Mouse (Mus musculus): ENCODE measurements at regions not wholly inside any gene's neighbourhood (a gene's known extent, or its start where the extent isn't known, plus 50 kb on each side); places are given as distances from the start of the nearest gene placed in this dataset.

DNA sequence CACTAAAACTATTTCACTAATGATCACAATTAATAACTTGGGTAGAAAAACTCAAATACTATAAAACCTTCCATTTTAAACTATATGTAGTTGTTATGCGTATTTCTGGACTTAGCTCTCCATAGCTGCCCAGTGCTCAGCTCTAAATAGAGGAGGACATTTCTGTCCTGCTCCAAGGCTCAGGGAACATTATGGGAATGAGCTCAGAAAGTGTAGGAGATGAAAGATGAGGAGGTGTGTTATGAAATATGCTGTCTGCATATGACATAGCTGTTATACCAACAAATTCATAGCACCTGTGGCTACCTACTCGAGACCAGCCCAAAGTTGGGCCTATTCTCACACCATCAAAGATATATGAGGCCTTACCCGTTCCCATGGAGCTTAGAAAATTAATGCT is 106.3 kb downstream of the Aldh8a1 start:
- DNase-seq = no peak

DNA sequence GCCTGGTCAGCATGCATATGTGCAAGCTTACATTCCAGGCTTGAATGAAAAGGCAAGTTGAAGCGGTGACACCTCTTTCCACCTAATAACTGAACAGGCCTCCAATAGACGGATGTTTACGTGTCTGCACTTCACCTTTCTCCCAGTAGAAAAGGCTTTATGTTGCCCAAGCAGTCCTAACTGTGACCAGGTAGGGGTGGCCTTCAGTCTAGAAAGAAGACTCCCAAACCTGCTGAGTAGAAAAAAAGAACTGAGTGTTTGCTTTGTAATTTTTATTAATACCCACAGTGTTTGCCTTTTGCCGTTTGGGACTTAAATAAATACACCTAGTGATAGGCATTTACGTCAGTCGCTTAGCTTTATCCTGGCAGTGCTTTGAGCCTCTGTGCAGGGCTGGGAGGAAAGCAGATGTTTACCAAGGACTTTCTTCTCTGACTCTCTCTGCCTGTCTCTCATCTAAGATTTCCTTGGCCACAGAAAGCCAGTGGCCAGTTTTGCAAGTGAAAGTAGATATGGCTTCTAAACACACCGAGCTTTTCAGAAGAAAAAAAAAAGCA is 104.5 kb upstream of the 1700020N01Rik start:
- DNase-seq = no peak

DNA sequence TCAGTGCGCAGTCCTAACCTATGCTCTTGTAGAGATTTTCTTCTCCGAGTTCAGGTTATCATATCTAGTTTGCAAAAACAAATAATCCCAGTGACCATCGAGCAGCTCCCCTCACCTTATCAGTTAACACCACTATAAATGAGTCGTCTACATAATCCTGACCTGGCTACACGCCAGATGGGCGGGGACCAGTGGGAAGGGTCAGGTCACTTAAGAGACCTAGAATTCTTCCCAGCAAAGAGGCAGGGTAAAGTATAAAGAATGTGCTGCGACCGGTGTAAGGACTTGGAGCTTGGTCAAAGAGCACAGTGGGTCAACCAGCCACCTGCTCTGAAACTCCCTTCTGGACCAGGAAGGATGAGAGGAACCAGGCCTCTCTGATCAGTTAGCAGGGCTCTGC is 102.0 kb upstream of the 1700020N01Rik start:
- DNase-seq = peak; percentile 71 to 75

DNA sequence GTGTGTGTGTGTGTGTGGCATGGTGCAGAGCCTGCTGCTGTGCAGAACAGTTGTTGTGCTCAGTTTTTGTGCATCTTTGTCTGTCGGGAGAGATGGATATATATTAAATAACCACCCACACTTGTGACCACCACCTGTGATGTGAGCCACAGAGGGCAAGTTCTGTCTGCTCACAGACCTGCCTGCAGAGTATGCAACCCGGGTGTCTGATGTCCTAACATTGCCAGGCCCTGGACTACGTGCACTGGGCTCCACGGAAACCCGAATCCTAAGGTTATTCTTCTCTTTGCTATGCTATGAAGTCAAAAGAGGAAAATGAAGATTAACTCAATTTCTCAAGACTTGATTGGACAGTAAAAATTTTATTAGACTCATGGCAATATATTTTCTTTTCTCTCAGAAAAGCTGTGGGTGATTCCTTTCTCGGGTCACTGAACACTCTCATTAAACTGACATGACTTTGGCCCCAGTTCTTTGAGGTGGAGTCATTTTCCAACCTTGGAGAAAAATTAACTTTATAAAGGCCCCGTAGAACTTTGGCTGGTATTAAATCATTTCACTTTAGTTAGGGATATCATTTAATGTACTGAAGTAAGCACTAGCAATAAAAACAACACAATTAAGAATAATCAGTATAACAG is 100.6 kb upstream of the 1700020N01Rik start:
- DNase-seq = peak; percentile 31 to 71

DNA sequence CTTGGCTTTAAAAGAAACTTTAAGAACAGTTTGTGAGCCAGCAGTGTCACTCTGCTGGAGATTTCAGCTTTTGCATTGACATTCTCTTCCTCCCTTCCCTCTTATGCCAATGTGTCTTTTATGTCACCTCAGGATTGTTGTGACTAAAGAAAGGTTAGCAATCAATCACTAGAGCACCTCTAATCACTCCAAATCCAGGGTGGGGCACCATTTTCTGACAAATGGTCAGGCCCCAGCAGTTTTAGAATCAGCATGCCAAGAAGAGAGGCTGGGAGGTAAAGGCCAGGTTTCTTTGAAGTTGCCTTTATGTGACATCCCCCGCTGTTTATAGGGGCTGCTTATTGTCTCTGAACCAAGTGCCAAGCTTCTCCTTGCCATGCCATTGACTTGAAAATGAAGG is 98.4 kb upstream of the 1700020N01Rik start:
- no peak for DNase-seq

DNA sequence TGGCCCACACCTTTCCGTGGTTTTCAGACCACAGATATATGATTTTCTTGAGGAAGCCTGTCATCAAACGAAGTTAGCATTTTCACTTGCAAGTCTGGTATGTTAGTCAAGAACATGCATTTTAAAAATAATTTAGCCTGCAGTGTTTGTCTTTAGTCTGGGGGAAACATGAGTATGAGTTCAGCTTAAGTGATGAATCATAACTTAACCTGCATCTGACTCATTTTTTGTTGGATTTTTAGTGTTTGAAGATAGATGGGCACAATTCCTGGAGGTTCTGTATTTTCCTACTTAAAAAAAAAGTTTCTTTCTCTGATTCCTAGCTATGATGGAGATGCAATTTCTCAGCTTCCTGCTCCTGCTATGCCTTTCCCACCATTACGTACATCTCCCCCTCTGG is 95.8 kb upstream of the 1700020N01Rik start:
- no peak for DNase-seq

DNA sequence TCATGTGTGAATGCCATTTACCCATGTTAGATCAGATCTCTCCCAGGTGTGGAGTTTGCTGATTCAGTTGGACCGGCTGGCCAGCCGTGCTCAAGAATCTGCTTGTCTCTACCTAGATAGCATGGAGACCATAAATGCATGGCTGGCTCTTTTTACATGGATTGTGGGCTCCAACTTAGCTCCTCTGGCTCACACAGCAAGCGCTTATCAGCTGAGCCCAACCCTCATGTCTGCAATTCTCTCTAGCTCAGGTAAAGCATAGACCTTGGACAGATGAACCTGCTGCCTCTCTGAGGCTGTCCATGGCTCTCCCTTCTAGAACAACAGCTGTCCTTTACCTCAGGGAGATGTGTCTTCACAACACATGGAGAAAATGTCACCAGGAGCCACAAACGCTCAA is 94.8 kb upstream of the 1700020N01Rik start:
- DNase-seq = no peak

DNA sequence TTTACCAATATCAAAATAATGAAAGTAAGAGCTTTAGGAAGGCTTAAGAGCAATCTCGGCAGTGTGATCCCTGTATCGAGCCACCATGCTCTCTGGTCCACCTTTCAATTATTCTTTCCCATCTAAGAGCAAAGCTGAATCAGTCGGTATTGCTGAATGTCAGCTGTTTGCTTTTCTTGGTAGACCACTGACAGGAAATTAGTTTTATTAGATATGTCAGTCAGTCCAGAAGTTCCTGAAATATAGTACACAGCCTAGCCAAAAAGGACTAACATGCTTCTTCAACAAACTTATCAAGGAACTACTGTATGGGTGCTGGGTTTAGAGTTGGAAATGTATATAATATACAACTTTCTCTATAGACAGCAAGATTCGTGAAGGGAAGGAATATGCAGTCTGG is 91.3 kb upstream of the 1700020N01Rik start:
- DNase-seq = no peak

DNA sequence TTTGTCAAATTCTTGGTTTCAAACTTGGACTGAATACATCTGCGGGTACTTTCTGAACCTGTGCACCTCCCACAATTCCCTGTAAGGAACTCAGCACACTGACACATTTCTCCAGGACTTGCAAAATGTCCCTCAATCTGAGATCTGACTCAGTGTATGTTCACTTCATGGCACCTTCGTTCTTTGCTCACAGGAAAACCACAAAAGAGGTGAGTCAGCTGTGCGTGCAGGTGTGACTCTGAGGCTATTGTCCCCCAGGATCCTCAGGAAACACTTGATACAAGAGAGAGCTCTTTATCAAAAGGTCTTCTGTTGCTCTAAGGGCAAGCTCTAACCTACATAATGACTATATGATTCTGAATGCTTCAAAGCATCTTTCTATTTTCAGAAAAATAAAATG is 88.5 kb upstream of the 1700020N01Rik start:
- DNase-seq = no peak

DNA sequence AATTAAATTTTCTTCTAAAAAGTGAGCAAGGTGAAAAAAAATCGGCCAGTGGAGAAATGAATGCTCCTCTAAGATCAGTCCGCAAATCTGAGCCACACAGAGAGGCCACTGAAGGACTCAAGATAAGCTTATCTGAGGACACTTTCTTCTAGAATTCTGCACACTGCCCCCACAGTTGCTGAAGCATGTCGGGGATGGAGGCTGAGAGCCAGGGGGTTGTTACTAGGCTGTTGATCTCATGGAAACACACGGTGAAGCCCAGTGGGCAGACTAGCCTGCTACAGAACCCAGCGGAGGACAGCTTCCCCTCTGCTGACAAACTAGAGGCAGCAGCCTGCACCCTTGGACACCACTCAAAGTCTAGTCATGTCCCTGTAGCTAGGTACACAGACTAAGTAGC is 81.6 kb upstream of the 1700020N01Rik start:
- no peak for DNase-seq

DNA sequence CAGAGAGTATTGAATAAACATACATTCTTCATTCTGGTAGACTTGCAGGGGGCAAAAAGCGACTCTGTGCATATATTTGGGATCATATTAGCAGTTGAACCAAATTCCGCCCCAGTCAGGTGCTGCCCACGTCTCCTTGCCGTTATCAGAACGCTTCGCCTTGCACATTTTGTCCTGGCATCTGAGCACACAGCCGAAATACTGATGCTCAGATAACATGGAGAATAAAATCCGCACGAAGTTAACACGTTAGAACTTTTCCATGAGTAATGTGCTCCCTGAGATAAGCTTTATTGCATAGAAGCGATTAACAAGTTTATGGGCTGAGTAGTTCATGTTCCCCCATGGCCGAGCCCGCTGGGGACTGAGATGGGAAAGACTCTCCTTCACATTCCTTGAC is 80.5 kb upstream of the 1700020N01Rik start:
- no peak for DNase-seq

DNA sequence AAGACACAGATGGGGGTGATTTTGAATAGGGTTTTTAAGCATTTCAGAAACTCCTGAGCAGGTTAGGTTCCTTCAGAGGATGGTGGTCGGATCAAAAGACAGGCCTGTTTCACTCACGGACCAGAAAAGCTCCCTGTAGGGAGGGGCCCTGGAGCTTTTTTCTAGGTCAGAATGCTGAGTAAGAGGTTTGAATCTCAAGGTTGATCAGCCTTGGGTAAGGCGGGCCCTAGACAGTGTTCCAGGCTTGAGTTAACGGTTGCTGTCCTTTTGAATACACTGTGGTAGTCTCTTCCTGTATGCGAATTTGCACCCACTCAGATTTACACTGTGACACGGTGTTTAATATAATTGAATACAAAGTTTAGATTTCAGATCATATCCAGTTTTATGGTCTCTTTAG is 75.2 kb upstream of the 1700020N01Rik start:
- DNase-seq = no peak

DNA sequence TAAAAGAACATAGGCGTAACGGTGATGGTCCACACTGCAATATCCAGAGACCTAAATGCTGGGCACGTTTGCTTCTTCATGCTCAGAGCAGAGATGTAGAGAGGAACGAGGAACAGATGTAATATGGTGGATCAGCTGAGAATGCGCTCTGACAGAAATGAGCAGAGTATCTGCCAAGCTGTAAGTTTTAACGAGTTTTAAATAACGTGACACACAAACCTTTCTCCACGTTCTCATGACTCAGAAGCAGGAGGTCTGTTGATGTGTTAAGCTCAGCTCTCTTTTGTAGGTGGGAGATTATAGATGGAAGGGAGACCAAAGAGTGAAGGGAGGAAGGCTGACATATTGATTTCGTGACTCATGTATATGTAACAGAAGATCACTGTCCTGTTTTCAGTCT is 72.1 kb upstream of the 1700020N01Rik start:
- DNase-seq = no peak

DNA sequence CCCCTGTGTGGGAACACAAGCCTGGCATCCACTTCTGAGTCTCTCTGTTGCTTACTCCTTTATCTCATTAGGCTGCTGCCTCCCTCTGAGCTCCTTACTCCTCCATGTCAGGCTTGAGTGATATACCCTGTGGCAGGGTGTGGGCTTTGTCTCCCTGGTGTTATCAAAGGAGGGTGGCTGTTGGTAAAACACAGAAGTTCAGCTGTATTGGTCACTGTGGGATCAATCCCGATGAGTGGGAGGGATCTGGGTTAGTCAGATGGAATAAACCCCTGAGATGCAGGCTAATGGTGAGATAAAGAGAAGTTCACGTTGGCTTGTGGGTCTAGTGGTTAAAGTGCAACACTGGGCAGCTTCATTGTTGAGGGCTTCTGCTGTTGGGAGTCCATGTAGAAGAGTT is 67.4 kb upstream of the 1700020N01Rik start:
- no peak for DNase-seq

DNA sequence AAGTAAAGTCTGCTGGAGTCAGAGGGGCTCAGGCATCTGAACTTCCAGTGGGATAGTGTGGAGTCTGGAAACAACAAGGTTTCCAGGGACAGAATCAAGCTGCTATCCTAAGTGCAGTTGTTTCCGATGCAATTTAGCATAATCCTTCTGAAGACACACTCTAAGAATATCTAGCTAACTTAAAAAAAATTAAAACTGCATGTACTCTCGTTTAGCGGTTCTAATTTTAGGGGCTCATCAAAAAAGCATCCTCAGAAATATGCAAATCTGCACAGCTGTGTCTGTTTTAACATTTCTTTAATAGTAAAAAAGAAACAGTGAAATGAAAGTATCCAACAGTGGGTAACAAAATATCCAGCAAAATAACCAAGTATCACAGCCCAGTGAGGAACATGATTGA is 64.5 kb upstream of the 1700020N01Rik start:
- DNase-seq = no peak

DNA sequence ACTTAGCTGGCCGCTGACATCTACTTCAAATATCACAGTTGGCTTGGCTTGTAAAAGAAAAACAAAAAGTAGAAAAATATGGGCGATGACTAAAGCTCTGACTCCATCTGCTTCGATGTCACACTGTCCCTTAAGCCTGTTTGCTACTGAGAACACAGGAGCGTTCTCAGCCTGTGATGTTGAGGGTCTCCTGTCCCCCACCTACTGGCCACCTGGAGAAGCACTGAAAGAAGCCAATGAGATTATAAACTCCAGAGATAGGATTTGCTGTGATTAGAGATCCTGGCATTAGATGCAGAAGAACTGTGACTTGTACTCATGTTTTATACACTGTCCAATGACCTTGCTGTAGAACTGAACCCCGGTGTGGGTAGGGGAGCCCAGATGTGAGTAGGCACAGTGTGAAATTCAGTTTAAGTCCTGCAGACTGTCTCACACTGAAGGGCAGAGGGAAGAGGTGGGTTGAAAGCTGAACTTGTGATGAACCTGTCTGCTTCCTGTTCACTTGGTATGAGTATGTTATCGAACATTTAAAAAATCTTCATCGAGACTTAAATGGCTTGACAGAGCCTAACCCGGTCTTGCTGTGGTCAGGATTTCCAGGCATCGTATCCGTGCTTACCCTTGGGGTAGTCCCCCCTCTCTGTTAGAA is 63.7 kb upstream of the 1700020N01Rik start:
- no peak for DNase-seq

DNA sequence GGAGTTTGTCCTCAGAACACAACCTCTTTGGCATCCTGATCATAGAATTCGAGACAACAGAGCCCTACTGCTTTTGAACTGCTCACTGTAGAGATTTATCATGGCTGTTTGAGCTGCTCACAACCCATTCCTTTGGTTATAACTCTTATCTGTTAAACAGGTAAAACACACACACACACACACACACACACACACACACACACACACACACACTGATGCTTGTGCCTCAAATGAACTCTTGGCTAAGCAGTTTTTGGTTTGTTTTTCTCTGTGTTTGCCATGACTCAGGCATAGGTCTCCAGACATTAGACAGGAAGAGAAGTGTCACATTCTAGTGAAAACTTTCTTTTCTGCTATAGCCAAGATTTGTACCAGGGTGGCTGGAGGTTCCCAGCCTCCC is 60.8 kb upstream of the 1700020N01Rik start:
- DNase-seq = no peak

DNA sequence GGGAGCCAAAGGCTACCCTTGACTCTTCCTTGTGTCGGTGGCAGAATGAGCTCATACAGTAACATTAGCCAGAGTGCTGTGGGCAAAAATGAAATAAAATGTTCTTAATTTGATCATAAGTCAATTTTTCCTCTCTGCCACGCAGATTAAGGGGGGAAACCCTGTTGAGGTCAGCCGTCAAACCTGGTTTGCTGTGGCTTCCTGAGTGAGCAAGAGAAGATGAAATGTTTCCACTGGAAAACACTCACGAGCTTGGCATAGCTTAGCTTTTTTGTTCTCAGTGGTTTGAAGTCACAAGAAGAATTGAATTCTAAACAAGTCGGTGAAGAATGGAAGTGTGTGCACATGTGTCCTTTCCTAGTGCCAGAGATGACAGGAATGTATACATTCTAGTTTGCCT is 57.3 kb upstream of the 1700020N01Rik start:
- no peak for DNase-seq

DNA sequence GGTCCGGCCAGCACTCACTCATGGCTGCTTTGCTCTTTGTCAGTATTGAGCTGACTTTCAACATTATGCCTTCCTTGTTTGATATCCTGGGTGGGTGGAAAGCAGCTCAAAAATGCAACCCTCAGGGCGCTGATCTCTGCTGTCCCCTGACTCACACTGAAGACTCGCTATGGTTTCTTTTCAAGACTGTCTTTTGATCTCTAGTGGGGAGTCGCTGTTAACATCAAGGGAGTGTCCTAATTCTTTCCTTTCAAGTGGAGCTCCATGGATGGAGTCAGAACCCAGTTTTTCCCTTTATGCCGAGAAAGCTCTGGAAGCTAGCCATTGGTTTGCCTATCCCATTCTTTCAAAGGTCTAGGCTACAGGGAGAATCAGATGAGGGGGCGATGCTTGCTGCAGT is 54.5 kb upstream of the 1700020N01Rik start:
- no peak for DNase-seq
